Mouse (Mus musculus) layer of hippocampus, adult 9-11 months (tissue): ENCODE results near the gene Pex5.

ENCODE experiments used
- DNase-seq: peaks from one replicate; pipeline ENCODE4 v3.0.0; 2022

Gene Pex5

DNA sequence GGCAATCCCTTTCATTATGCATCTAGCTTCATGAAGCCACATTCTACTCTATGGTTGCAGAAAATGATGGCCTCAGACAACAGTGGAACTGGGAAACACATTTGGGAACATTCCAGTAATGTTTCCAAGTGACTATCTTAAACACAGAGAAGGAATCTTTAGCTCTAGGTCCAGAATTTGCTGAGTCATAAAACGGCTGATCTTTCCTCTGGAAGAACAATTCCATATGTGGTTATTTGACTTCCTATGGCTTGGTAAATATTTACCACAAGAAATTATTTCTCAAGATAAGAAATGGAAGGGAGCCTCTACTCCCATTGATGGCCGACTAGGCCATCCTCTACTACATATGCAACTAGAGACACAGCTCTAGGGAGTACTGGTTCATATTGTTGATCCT, 61.6 kb downstream of the Pex5 start:
- no peak for DNase-seq
